Mouse (Mus musculus): ENCODE results near the gene Rfc5. TPM values are rescaled to one million over a fixed set of nuclear protein-coding genes. Genes with fewer than 3 reads are reported as not detected.
A peak's percentile ranks its signal among the peaks of the same experiment; 100 is the strongest.

The Rfc5 gene
- total RNA-seq, 1 experiment: 173 TPM

- Histone ChIP-seq H3K4me1 (ENCODE audit: control insufficient read depth in 2 of 2, insufficient read depth in 2 of 2, low read length in 2 of 2, poor library complexity in 1 of 2) (peaks cover 0 to 16% of the 10 kb centered on the region in 2 experiments), H3K9me3 (ENCODE audit: control insufficient read depth, insufficient read depth, low read depth, low read length) (peaks cover 8% of the 10 kb centered on the region), H3K9ac (ENCODE audit: insufficient read depth, low read depth, low read length, poor library complexity, severe bottlenecking) (no peak overlapping the region; the same call in 1 of the 2 replicates), H3K27ac (ENCODE audit: insufficient read depth, low read depth, low read length, poor library complexity, severe bottlenecking) (peak overlapping the region; percentile 99), H3K4me3 (ENCODE audit: insufficient read depth in 1 of 2, low read depth in 1 of 2, low read length in 2 of 2, poor library complexity in 1 of 2, severe bottlenecking in 1 of 2) (peak overlapping the region in 1 of 2 experiments; percentile 42; a peak in 1 of 4 replicates), H3K36me3 (ENCODE audit: control insufficient read depth, insufficient read depth, low read length, poor library complexity, severe bottlenecking) (peaks cover 2% of the 10 kb centered on the region; the same call in 1 of the 2 replicates)
- in situ Hi-C loops (cut with MboI; ENCODE audit: low sequenced_read_pairs in 2 of 2, unreplicated experiment in 2 of 2): no loop called here
- peak; percentile 95 for DNase-seq (ENCODE audit: low read depth, low spot score)
- peak; percentile 66; the same call in 1 of the 2 replicates for TF ChIP-seq CHD2 (IDR thresholded peaks at IDR 0.05; ENCODE audit: low read depth, low read length)
- TF ChIP-seq HCFC1 (IDR thresholded peaks at IDR 0.05; ENCODE audit: borderline replicate concordance, insufficient read depth, low read length): no peak
Observed at GRCm38 (mm10) chr5:117396596-117397014, 7.8 kb upstream of the Rfc5 start.

DNA sequence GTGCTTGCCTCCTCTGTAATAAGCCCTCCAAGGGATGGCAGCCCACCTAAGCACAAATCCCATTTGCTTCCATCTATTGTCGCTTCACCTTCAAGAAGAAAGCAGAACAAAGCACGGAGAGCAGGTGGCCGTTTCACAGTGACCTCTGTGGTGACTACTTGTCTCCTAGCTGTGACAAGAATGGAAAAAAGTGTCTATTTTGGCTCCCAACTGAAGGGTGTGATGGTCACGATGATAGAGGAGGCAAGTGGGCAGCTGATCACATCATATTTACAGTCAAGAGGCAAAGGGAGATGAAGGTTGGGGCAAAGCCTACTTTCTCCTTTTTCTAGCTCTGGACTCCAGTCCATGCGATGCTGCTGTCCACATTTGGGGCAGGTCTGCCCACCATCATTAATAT, 7.0 kb upstream of the Rfc5 start:
- in situ Hi-C loops (cut with MboI; ENCODE audit: low sequenced_read_pairs in 2 of 2, unreplicated experiment in 2 of 2): no loop called here
- Histone ChIP-seq H3K9me3 (ENCODE audit: control insufficient read depth, insufficient read depth, low read depth, low read length) (peaks cover 9% of the 10 kb centered on the region), H3K36me3 (ENCODE audit: control insufficient read depth, insufficient read depth, low read length, poor library complexity, severe bottlenecking) (peaks cover 2% of the 10 kb centered on the region; the same call in 1 of the 2 replicates), H3K9ac (ENCODE audit: insufficient read depth, low read depth, low read length, poor library complexity, severe bottlenecking) (peak overlapping the region; percentile 49), H3K4me1 (ENCODE audit: control insufficient read depth in 2 of 2, insufficient read depth in 2 of 2, low read length in 2 of 2, poor library complexity in 1 of 2) (peaks cover 0 to 15% of the 10 kb centered on the region in 2 experiments; a peak in 3 of 4 replicates), H3K4me3 (ENCODE audit: insufficient read depth in 1 of 2, low read depth in 1 of 2, low read length in 2 of 2, poor library complexity in 1 of 2, severe bottlenecking in 1 of 2) (no peak overlapping the region), H3K27ac (ENCODE audit: insufficient read depth, low read depth, low read length, poor library complexity, severe bottlenecking) (peak overlapping the region; percentile 99)
- no peak for DNase-seq (ENCODE audit: low read depth, low spot score)
- TF ChIP-seq MAFK (IDR thresholded peaks at IDR 0.05; ENCODE audit: insufficient read depth, low read depth, low read length) (no peak), ZC3H11A (IDR thresholded peaks at IDR 0.05; ENCODE audit: borderline replicate concordance, low read depth, low read length) (no peak), CHD2 (IDR thresholded peaks at IDR 0.05; ENCODE audit: low read depth, low read length) (no peak), ZNF384 (IDR thresholded peaks at IDR 0.05; ENCODE audit: low read depth, low read length) (no peak), HCFC1 (IDR thresholded peaks at IDR 0.05; ENCODE audit: borderline replicate concordance, insufficient read depth, low read length) (no peak)

DNA sequence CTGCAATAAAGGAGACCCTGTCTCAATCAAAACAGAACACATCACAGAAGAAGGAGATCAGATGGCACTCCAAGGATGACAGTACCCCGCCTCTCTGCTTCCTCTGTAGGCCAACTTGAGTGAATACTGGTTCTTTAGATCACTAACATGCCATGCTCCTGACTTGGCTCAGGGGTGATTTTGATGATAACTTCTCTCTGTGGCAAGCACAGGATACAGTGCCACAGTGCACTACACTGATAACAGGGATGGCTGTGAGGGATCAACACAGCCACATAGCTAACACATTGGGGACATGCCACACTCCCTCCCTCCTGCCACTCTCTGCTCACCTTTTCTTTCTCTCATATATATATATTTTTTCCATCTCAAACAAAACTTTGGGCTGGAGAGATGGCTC, 2.0 kb upstream of the Rfc5 start:
- no peak overlapping the region for H3K4me3 ChIP-seq (ENCODE audit: insufficient read depth in 1 of 2, low read depth in 1 of 2, low read length in 2 of 2, poor library complexity in 1 of 2, severe bottlenecking in 1 of 2)
- H3K4me1 ChIP-seq (ENCODE audit: control insufficient read depth in 2 of 2, insufficient read depth in 2 of 2, low read length in 2 of 2, poor library complexity in 1 of 2): peaks cover 8 to 12% of the 10 kb centered on the region in 2 experiments
- in situ Hi-C loops (cut with MboI; ENCODE audit: low sequenced_read_pairs in 2 of 2, unreplicated experiment in 2 of 2): no loop called here
- no peak overlapping the region for H3K9ac ChIP-seq (ENCODE audit: insufficient read depth, low read depth, low read length, poor library complexity, severe bottlenecking)
- H3K36me3 ChIP-seq (ENCODE audit: control insufficient read depth, insufficient read depth, low read length, poor library complexity, severe bottlenecking): peaks cover 16% of the 10 kb centered on the region
- TF ChIP-seq CHD2 (IDR thresholded peaks at IDR 0.05; ENCODE audit: low read depth, low read length): no peak
- TF ChIP-seq ZNF384 (IDR thresholded peaks at IDR 0.05; ENCODE audit: low read depth, low read length): no peak
- H3K27ac ChIP-seq (ENCODE audit: insufficient read depth, low read depth, low read length, poor library complexity, severe bottlenecking): no peak overlapping the region
- no peak for DNase-seq (ENCODE audit: low read depth, low spot score)
- H3K9me3 ChIP-seq (ENCODE audit: control insufficient read depth, insufficient read depth, low read depth, low read length): peaks cover 9% of the 10 kb centered on the region

GRCm38 (mm10) chr5:117388296-117388751, 523 bp downstream of the Rfc5 start:
- Histone ChIP-seq H3K9ac (ENCODE audit: insufficient read depth, low read depth, low read length, poor library complexity, severe bottlenecking) (peak overlapping the region; percentile 94), H3K36me3 (ENCODE audit: control insufficient read depth, insufficient read depth, low read length, poor library complexity, severe bottlenecking) (peaks cover 40% of the 10 kb centered on the region), H3K9me3 (ENCODE audit: control insufficient read depth, insufficient read depth, low read depth, low read length) (peaks cover 2% of the 10 kb centered on the region; the same call in 1 of the 2 replicates), H3K4me3 (ENCODE audit: insufficient read depth in 1 of 2, low read depth in 1 of 2, low read length in 2 of 2, poor library complexity in 1 of 2, severe bottlenecking in 1 of 2) (peak overlapping the region; percentile 82 to 89), H3K27ac (ENCODE audit: insufficient read depth, low read depth, low read length, poor library complexity, severe bottlenecking) (peak overlapping the region; percentile 71), H3K4me1 (ENCODE audit: control insufficient read depth in 2 of 2, insufficient read depth in 2 of 2, low read length in 2 of 2, poor library complexity in 1 of 2) (peaks cover 9 to 12% of the 10 kb centered on the region in 2 experiments)
- DNase-seq (ENCODE audit: low read depth, low spot score): no peak
- no peak for TF ChIP-seq HCFC1 (IDR thresholded peaks at IDR 0.05; ENCODE audit: borderline replicate concordance, insufficient read depth, low read length)
- 0 out of 2 replicates have a peak, but pooled peaks have one; percentile 7 for TF ChIP-seq ZC3H11A (IDR thresholded peaks at IDR 0.05; ENCODE audit: borderline replicate concordance, low read depth, low read length)
- in situ Hi-C loops (cut with MboI; ENCODE audit: low sequenced_read_pairs in 2 of 2, unreplicated experiment in 2 of 2): no loop called here

GRCm38 (mm10) chr5:117383198-117383597, 5.6 kb downstream of the Rfc5 start:
- no peak for TF ChIP-seq ZC3H11A (IDR thresholded peaks at IDR 0.05; ENCODE audit: borderline replicate concordance, low read depth, low read length)
- TF ChIP-seq CHD2 (IDR thresholded peaks at IDR 0.05; ENCODE audit: low read depth, low read length): no peak
- TF ChIP-seq MAFK (IDR thresholded peaks at IDR 0.05; ENCODE audit: insufficient read depth, low read depth, low read length): no peak
- TF ChIP-seq HCFC1 (IDR thresholded peaks at IDR 0.05; ENCODE audit: borderline replicate concordance, insufficient read depth, low read length): no peak
- no peak for TF ChIP-seq ZNF384 (IDR thresholded peaks at IDR 0.05; ENCODE audit: low read depth, low read length)
- Histone ChIP-seq H3K4me1 (ENCODE audit: control insufficient read depth in 2 of 2, insufficient read depth in 2 of 2, low read length in 2 of 2, poor library complexity in 1 of 2) (peaks cover 9 to 17% of the 10 kb centered on the region in 2 experiments; a peak in 3 of 4 replicates), H3K36me3 (ENCODE audit: control insufficient read depth, insufficient read depth, low read length, poor library complexity, severe bottlenecking) (peaks cover 84% of the 10 kb centered on the region)

More at GRCm38 (mm10) chr5:117383198-117383597, 5.6 kb downstream of the Rfc5 start:
- H3K9me3 ChIP-seq (ENCODE audit: control insufficient read depth, insufficient read depth, low read depth, low read length): no peaks in the 10 kb centered on the region
- no peak overlapping the region for H3K4me3 ChIP-seq (ENCODE audit: insufficient read depth in 1 of 2, low read depth in 1 of 2, low read length in 2 of 2, poor library complexity in 1 of 2, severe bottlenecking in 1 of 2)
- in situ Hi-C loops (cut with MboI; ENCODE audit: low sequenced_read_pairs in 2 of 2, unreplicated experiment in 2 of 2): no loop called here
- no peak overlapping the region for H3K9ac ChIP-seq (ENCODE audit: insufficient read depth, low read depth, low read length, poor library complexity, severe bottlenecking)
- no peak overlapping the region for H3K27ac ChIP-seq (ENCODE audit: insufficient read depth, low read depth, low read length, poor library complexity, severe bottlenecking)
- DNase-seq (ENCODE audit: low read depth, low spot score): no peak
